Mouse (Mus musculus) forebrain, embryonic 11.5 days (tissue): ENCODE data around the gene Cat. TPM values are rescaled to one million over a fixed set of nuclear protein-coding genes. Genes with fewer than 3 reads are reported as not detected.
A peak's percentile ranks its signal among the peaks of the same experiment; 100 is the strongest.

Source experiments
- ATAC-seq: fragments of 200-750 bp; cut with Nextera tagmentation; replicated peaks from 2 replicates; pipeline ENCODE4 v1.8.0; 2017; ENCODE audit warnings: moderate TSS enrichment; ENCODE audit not compliant: low FRiP score
- DNase-seq: peaks from one replicate; pipeline ENCODE4 v3.0.0-alpha.2; 2017; ENCODE audit warnings: low spot score
- H3K27ac ChIP-seq: fragments of 300-500 bp; sonication (generic); 2 replicates; pipeline ENCODE4 v1.5.1; 2014; ENCODE audit warnings: low read depth, low read length
- H3K27me3 ChIP-seq: fragments of 300-500 bp; sonication (generic); 2 replicates; pipeline ENCODE4 v1.6.1; 2014; ENCODE audit warnings: mild to moderate bottlenecking, low read length, mixed read lengths; ENCODE audit not compliant: control insufficient read depth, insufficient read depth
- H3K36me3 ChIP-seq: fragments of 300-500 bp; sonication (generic); 2 replicates; pipeline ENCODE4 v1.6.1; 2014; ENCODE audit warnings: mild to moderate bottlenecking, low read length, moderate library complexity, mixed read lengths; ENCODE audit not compliant: control insufficient read depth, insufficient read depth
- H3K4me1 ChIP-seq: fragments of 300-500 bp; sonication (generic); replicated peaks from 2 replicates; pipeline ENCODE4 v1.6.1; 2014; ENCODE audit warnings: low read length, mixed read lengths; ENCODE audit not compliant: control insufficient read depth, insufficient read depth
- H3K4me2 ChIP-seq: fragments of 300-500 bp; sonication (generic); 2 replicates; pipeline ENCODE4 v1.6.1; 2014; ENCODE audit warnings: low read depth, mild to moderate bottlenecking, low read length, moderate library complexity, mixed read lengths; ENCODE audit not compliant: severe bottlenecking
- H3K4me3 ChIP-seq: fragments of 300-500 bp; sonication (generic); 2 replicates; pipeline ENCODE4 v1.5.1; 2014; ENCODE audit warnings: low read depth, low read length
- H3K9ac ChIP-seq: fragments of 300-500 bp; sonication (generic); 2 replicates; pipeline ENCODE4 v1.6.1; 2014; ENCODE audit warnings: low read length
- H3K9me3 ChIP-seq: fragments of 300-500 bp; sonication (generic); 2 replicates; pipeline ENCODE4 v1.6.1; 2016; ENCODE audit warnings: low read length, mixed read lengths; ENCODE audit not compliant: control insufficient read depth
- WGBS: fragments of 180-500 bp; shearing (Covaris S2); extraction: QIAGEN DNeasy Blood & Tissue Kit; methylation state at CpG from one replicate; pipeline ENCODE4 v1.1.7; 2014; 5-methylcytosine and 5-hydroxymethylcytosine counted together
- polyA plus RNA-seq: library from polyadenylated mRNA; unstranded; fragments of >200 nt; fragmentation: Nextera tagmentation; extraction: Ambion mirVana; gene quantifications from 2 replicates; pipeline ENCODE4 v1.2.1, GENCODE M21; 2014

Gene Cat
- polyA plus RNA-seq, 1 experiment from 2014 or later, result 139 TPM

GRCm38 (mm10) chr2:103439710-103440109, 45.2 kb downstream of the Cat start:
- no peak overlapping the region for H3K27ac ChIP-seq
- DNase-seq, result peak; percentile 91
- H3K4me3 ChIP-seq, result peak overlapping the region; percentile 12; the same call in 1 of the 2 replicates
- H3K9ac ChIP-seq, result peak overlapping the region; percentile 43; the same call in 1 of the 2 replicates
- no peaks in the 10 kb centered on the region for H3K9me3 ChIP-seq
- H3K4me2 ChIP-seq, result peak overlapping the region; percentile 46
- H3K27me3 ChIP-seq, result no peaks in the 10 kb centered on the region
- no peaks in the 10 kb centered on the region for H3K36me3 ChIP-seq
- ATAC-seq, result peak; percentile 64
- H3K4me1 ChIP-seq, result no peaks in the 10 kb centered on the region
- WGBS, result 5% methylated on average over 12 of the region's 12 CpGs

- no peaks in the 10 kb centered on the region for H3K36me3 ChIP-seq
- 89% methylated on average over 11 of the region's 11 CpGs for WGBS
- no peak overlapping the region for H3K9ac ChIP-seq
- ATAC-seq, result no peak
- no peaks in the 10 kb centered on the region for H3K9me3 ChIP-seq
- H3K27me3 ChIP-seq, result no peaks in the 10 kb centered on the region
- no peaks in the 10 kb centered on the region for H3K4me1 ChIP-seq
- no peak overlapping the region for H3K4me3 ChIP-seq
- DNase-seq, result no peak
- no peak overlapping the region for H3K27ac ChIP-seq
- no peak overlapping the region for H3K4me2 ChIP-seq
Observed at GRCm38 (mm10) chr2:103439071-103439622, 45.8 kb downstream of the Cat start.

GRCm38 (mm10) chr2:103436534-103436933, 48.4 kb downstream of the Cat start:
- 89% methylated on average over 5 of the region's 5 CpGs for WGBS
- ATAC-seq, result no peak
- no peak for DNase-seq
- Histone ChIP-seq H3K4me1 (no peaks in the 10 kb centered on the region), H3K9ac (no peak overlapping the region), H3K4me2 (no peak overlapping the region), H3K27ac (no peak overlapping the region), H3K36me3 (no peaks in the 10 kb centered on the region), H3K9me3 (no peaks in the 10 kb centered on the region), H3K4me3 (no peak overlapping the region), H3K27me3 (no peaks in the 10 kb centered on the region)

GRCm38 (mm10) chr2:103435110-103435509, 49.9 kb downstream of the Cat start:
- WGBS, result 75% methylated on average over 2 of the region's 2 CpGs
- no peak for ATAC-seq
- H3K27me3 ChIP-seq, result no peaks in the 10 kb centered on the region

GRCm38 (mm10) chr2:103432695-103433275, 52.2 kb downstream of the Cat start:
- H3K27ac ChIP-seq, result no peak overlapping the region
- WGBS, result 82% methylated on average over 8 of the region's 8 CpGs
- H3K9ac ChIP-seq, result no peak overlapping the region
- DNase-seq (no peak), ATAC-seq (no peak)
- H3K4me3 ChIP-seq, result no peak overlapping the region
- no peaks in the 10 kb centered on the region for H3K4me1 ChIP-seq
- no peak overlapping the region for H3K4me2 ChIP-seq
- no peaks in the 10 kb centered on the region for H3K36me3 ChIP-seq
- H3K27me3 ChIP-seq, result no peaks in the 10 kb centered on the region
- H3K9me3 ChIP-seq, result no peaks in the 10 kb centered on the region

More at GRCm38 (mm10) chr2:103435110-103435509, 49.9 kb downstream of the Cat start:
- H3K4me1 ChIP-seq, result no peaks in the 10 kb centered on the region
- no peak overlapping the region for H3K4me3 ChIP-seq
- H3K9me3 ChIP-seq, result no peaks in the 10 kb centered on the region
- H3K36me3 ChIP-seq, result no peaks in the 10 kb centered on the region
- no peak overlapping the region for H3K4me2 ChIP-seq
- H3K27ac ChIP-seq, result no peak overlapping the region
- DNase-seq, result no peak
- no peak overlapping the region for H3K9ac ChIP-seq

- Histone ChIP-seq H3K36me3 (no peaks in the 10 kb centered on the region), H3K4me2 (no peak overlapping the region), H3K9me3 (no peaks in the 10 kb centered on the region), H3K4me3 (no peak overlapping the region), H3K4me1 (no peaks in the 10 kb centered on the region), H3K9ac (no peak overlapping the region), H3K27me3 (no peaks in the 10 kb centered on the region), H3K27ac (no peak overlapping the region)
- ATAC-seq (no peak), DNase-seq (no peak)
- 76% methylated on average over 1 of the region's 1 CpGs for WGBS
Observed at GRCm38 (mm10) chr2:103430712-103431111, 54.2 kb downstream of the Cat start.

GRCm38 (mm10) chr2:103428356-103428755, 56.6 kb downstream of the Cat start:
- H3K4me2 ChIP-seq, result no peak overlapping the region
- 89% methylated on average over 3 of the region's 3 CpGs for WGBS
- no peak for DNase-seq
- no peak overlapping the region for H3K27ac ChIP-seq
- H3K9me3 ChIP-seq, result no peaks in the 10 kb centered on the region
- no peaks in the 10 kb centered on the region for H3K36me3 ChIP-seq
- H3K4me1 ChIP-seq, result no peaks in the 10 kb centered on the region
- no peaks in the 10 kb centered on the region for H3K27me3 ChIP-seq
- H3K9ac ChIP-seq, result no peak overlapping the region
- no peak for ATAC-seq
- no peak overlapping the region for H3K4me3 ChIP-seq

GRCm38 (mm10) chr2:103425456-103426063, 59.4 kb downstream of the Cat start:
- H3K4me1 ChIP-seq, result no peaks in the 10 kb centered on the region
- H3K27me3 ChIP-seq, result no peaks in the 10 kb centered on the region
- no peak overlapping the region for H3K4me2 ChIP-seq
- no peak for DNase-seq
- ATAC-seq, result no peak
- 82% methylated on average over 11 of the region's 11 CpGs for WGBS
- H3K9ac ChIP-seq, result no peak overlapping the region
- no peak overlapping the region for H3K4me3 ChIP-seq
- no peak overlapping the region for H3K27ac ChIP-seq
- H3K36me3 ChIP-seq, result no peaks in the 10 kb centered on the region
- H3K9me3 ChIP-seq, result no peaks in the 10 kb centered on the region
